Mouse (Mus musculus): ENCODE results near the gene Pde6d. TPM values are rescaled to one million over a fixed set of nuclear protein-coding genes. Genes with fewer than 3 reads are reported as not detected.
A peak's percentile ranks its signal among the peaks of the same experiment; 100 is the strongest.

Gene Pde6d
- total RNA-seq (2021) = 10 to 100 TPM; 60.5 to 63.2 TPM
- long read RNA-seq, experiment 1, transcript Pde6d-201 (5 exons, 1,159 nt) = major isoform, 64 of 72 reads
- long read RNA-seq, experiment 1, partial matches to known transcripts = 0 of 72 reads
- long read RNA-seq, experiment 1, other reads (novel, unspliced or antisense) = 8 of 72 reads
- long read RNA-seq, experiment 2, transcript Pde6d-201 (5 exons, 1,159 nt) = major isoform, 51 of 58 reads
- long read RNA-seq, experiment 2, partial matches to known transcripts = 1 of 58 reads
- long read RNA-seq, experiment 2, other reads (novel, unspliced or antisense) = 5 of 58 reads

- DNase-seq (ENCODE audit: low spot score in 2 of 2) = peak; percentile 96 to 97
- intact Hi-C loops (cut with DNase I) = no loop called here
Observed at GRCm38 (mm10) chr1:86582451-86583096, at the start of gene Pde6d, which contains the start of gene Cops7b. TSS of gene Pde6d (minus strand) at chr1:86582629. TSS of gene Cops7b (plus strand) at chr1:86582904.

DNA sequence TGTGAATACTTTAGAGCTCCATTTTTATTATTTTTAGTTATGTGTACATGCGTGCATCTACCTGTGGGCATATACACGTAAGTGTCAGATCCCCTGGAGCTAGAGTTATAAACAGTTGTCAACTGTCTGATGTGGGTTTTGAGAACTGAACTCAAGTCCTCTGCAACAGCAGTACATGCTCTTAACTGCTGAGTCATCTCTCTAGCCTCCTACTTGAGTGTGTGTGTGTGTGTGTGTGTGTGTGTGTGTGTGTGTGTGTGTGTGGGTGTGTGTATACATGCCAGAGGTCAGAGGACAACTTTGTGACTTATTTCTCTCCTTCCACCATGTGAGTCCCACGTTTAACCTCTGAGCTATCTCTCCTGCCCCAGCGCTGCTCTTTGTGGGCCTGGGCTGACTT, 48.1 kb upstream of the Pde6d start:
- no peak for DNase-seq (ENCODE audit: low spot score in 2 of 2)
- intact Hi-C loops (cut with DNase I) = no loop called here

- DNase-seq (ENCODE audit: low spot score in 2 of 2) = no peak
- intact Hi-C loops (cut with DNase I) = no loop called here
Observed at GRCm38 (mm10) chr1:86629936-86630335, 47.5 kb upstream of the Pde6d start.

GRCm38 (mm10) chr1:86628270-86628669, 45.8 kb upstream of the Pde6d start:
- intact Hi-C loops (cut with DNase I) = no loop called here
- no peak for DNase-seq (ENCODE audit: low spot score in 2 of 2)

DNA sequence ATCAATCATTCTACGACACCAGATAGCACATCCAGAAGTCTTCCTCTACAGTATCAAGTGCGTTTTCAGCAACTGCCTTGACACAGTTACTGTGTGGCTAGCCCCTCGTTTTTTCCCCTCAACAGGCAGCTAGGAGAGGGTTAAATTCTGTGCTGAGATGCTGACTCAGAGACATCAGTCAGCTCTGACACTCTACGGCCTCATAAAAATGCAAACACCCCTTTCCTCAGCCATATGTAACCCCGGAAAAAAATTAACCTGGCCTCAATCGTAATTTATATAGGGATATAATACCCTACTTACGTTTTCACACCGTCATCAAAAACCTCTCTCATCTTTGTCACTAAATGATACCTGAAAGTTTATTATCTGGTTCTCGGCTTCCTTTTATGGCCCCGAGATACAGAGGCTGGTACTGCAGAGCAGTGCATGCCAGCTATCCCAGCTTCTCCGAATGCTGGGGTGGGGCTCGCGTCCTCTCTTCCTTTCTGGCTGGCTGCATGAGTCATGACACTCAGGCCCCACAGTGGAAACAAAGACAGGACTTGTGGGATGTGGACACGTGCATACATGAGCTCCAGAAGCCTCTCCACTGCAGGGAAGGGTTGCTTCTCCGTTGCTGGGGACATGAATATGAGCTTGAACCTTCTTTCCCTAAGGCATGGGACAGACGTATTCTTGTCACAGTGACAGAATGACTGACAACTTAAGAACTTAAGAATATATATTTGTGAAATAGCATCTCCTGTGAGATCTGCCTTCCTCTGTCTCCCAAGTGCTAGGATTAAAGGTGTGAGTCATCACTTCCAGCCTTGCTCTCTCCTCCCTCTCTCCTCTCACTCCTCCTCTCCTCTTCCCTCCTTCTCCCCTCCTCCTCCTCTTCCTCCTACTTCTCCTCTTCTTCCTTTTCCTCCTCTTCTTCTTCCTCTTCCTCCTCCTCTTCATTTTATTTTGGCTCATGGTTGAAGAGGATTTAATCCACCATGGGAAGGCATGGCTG, 40.9 kb upstream of the Pde6d start:
- DNase-seq (ENCODE audit: low spot score in 2 of 2) = no peak
- intact Hi-C loops (cut with DNase I) = no loop called here

GRCm38 (mm10) chr1:86622296-86622695, 39.9 kb upstream of the Pde6d start:
- no peak for DNase-seq (ENCODE audit: low spot score in 2 of 2)
- intact Hi-C loops (cut with DNase I) = no loop called here

DNA sequence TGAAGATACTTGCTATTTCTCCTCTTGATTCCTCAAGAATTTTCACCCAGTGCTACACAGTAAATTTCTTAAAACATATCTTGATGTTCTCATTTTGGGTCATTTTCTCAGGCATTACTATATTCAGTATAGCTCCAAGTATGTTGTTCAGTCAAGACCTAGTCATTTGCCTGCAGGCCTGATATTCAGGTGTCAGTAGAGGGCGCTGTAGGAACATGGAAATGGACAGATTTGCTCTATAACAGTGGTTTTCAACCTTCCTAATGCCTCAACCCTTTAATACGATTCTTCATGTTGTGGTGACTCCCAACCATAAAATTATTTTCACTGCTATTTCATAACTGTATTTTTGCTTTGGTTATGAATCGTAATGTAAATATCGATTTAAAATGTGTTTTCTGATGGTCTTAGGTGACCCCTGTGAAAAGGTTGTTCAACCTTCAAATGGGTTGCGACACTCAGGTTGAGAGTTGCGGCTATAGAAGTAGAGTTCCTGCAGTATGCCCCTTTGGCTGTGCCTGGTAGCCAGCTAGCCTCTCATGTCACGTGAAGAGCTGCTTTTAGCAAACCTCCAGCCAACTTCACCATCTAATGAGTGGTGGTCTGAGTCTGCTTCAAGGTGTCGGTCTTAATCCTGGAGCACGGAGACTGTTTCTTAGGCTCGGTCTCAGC, 36.2 kb upstream of the Pde6d start:
- intact Hi-C loops (cut with DNase I) = no loop called here
- peak; percentile 82 to 92 for DNase-seq (ENCODE audit: low spot score in 2 of 2)

- DNase-seq (ENCODE audit: low spot score in 2 of 2) = peak; percentile 19 to 64
Observed at GRCm38 (mm10) chr1:86614269-86614668, 31.8 kb upstream of the Pde6d start.

DNA sequence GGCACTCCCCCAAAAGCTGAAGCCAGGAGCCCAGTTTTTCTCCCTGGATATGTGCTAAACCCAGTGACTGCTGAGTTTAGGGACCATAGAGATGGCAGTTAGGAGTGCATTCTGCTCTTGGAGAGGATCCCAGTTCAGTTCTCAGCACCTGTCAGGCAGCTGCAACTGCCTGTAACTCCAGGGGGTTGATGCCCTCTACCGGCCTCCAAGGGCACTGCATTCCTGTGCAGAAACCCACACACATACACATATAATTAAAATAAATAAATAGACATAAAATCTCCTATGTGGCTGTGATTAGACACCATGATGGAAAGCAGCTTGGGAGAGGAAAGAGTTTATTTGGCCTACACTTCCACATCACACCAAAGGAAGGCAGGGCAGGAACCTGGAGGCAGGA, 29.7 kb upstream of the Pde6d start:
- intact Hi-C loops (cut with DNase I) = loop anchor here (5.0 kb wide), 1 partner anchor 575 kb away; no protein-coding TSS in a partner anchor
- DNase-seq (ENCODE audit: low spot score in 2 of 2) = no peak

More at GRCm38 (mm10) chr1:86614269-86614668, 31.8 kb upstream of the Pde6d start:
- intact Hi-C loops (cut with DNase I) = loop anchor here (5.0 kb wide), 1 partner anchor 573 kb away; no protein-coding TSS in a partner anchor

DNA sequence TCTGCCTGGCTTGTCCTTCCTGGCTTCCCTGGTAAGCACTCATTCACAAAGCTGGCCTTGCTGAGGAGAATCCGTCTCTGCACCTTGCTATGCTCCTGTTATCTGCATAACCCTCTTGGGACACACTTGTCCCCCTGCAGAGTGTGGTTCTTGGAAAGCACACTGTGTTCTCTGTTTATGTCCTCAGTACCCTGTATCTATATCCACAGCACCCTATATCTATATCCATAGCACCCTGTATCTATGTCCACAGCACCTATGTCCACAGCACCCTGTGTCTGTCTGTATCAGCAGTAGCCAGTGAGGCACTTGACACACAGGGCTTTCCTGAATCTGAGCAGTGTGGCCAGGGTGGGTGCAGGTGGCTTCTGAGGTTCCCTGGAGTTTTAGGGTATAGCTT, 28.5 kb upstream of the Pde6d start:
- no peak for DNase-seq (ENCODE audit: low spot score in 2 of 2)
- intact Hi-C loops (cut with DNase I) = loop anchor here (5.0 kb wide), 1 partner anchor 576 kb away; no protein-coding TSS in a partner anchor

- intact Hi-C loops (cut with DNase I) = no loop called here
- DNase-seq (ENCODE audit: low spot score in 2 of 2) = no peak
Observed at GRCm38 (mm10) chr1:86600117-86600516, 17.7 kb upstream of the Pde6d start.

DNA sequence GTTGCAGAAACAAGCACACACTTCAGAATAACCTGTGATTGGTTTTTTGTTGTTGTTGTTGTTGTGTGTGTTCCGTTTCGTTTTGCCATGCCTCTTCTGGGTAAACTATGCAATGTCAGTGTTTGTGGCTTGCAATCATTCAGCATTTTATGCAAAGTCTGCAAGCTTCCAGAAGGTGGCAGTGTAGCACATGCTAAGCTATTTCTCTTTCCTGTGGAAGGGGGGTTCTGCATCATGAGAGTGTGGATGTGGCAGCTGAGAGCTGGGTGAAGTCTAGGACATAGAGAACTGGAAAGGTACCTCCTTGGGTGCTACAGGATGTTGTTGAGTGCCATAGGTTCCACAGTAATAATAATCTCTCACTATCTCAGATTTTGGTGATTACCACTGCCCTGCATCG, 16.1 kb upstream of the Pde6d start:
- intact Hi-C loops (cut with DNase I) = no loop called here
- DNase-seq (ENCODE audit: low spot score in 2 of 2) = peak; percentile 56 to 57

- peak; percentile 37 to 59 for DNase-seq (ENCODE audit: low spot score in 2 of 2)
- intact Hi-C loops (cut with DNase I) = no loop called here
Observed at GRCm38 (mm10) chr1:86596512-86596911, 14.1 kb upstream of the Pde6d start.

- intact Hi-C loops (cut with DNase I) = no loop called here
- no peak for DNase-seq (ENCODE audit: low spot score in 2 of 2)
Observed at GRCm38 (mm10) chr1:86595315-86595714, 12.9 kb upstream of the Pde6d start.

DNA sequence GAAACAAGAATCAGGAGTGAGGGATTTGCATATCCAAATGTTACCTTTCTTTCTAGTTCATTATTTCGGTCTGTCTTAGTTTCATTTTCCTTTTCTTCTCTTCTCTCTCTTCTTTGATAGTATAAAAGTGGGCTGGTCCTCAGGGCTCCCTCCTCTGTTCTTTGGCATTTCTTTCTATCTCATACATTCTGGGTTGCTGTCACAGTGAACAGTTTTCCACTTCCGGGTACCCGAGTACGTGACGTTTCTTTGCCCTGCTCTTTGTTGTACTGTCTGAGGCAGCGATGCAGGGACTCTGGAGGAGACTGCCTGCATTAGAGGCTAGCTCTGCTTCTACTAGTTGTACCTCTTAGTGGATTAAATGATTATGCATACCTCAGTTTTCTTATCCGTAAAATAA, 12.1 kb upstream of the Pde6d start:
- intact Hi-C loops (cut with DNase I) = no loop called here
- DNase-seq (ENCODE audit: low spot score in 2 of 2) = no peak

DNA sequence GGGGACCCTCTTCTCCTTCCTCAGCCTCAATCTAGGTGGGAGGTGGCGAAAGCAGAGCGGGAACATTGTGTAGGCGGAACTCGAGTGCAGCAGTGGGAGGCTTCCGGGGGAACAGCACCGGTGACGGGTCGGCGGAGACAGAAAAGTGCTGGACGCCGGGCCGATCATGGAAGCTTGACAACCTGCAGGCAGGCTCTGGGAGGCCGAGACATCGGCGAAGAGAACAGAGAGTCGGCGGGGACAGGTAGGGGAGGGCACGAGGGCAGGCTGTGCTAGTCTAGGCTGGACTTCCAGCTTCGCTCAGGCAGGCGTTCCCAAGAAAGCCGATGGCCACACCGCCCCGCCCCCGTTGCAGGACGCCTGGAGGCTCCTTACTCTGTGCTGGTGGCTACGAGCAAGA, 4.6 kb upstream of the Pde6d start:
- DNase-seq (ENCODE audit: low spot score in 2 of 2) = peak; percentile 80 to 82
- intact Hi-C loops (cut with DNase I) = no loop called here

GRCm38 (mm10) chr1:86583709-86584108, 1.3 kb upstream of the Pde6d start:
- no peak for DNase-seq (ENCODE audit: low spot score in 2 of 2)
- intact Hi-C loops (cut with DNase I) = no loop called here

DNA sequence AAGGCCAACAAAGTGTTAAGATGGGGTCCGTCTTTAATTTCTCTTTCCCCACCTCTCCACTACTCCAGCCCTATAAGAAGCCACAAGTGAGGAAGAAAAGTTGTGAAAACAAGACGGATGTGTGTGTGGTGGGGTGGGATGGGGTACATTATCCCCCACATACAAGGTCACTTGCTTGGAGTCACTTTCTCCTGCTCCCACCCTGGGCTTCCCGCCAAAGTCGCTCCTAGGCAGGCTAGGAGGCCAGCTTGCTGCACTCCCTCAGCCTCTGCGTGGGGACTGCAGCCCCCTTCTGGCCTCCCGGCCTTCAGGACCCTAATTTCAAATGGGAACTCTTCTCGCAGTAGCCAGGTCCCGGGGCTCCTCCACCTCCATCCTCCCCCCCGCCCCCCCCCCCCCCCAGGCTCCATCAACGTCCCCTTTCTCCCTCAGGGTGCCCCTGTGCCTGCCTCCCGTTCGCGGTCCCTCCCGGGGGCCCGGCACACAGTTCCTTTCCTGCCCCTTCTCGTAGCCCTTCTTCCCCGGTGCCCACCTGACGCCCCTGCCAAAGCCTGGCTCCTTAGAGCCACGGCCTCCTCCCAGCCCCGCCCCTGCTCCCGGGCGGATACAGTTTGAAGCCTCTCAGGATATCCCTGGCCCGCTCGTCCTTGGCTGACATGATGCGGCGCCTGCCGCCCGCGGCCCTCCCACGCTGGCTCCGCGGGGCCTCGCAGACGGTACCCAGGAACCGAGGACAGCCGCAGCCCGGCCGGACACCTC, 558 bp downstream of the Pde6d start:
- intact Hi-C loops (cut with DNase I) = no loop called here
- DNase-seq (ENCODE audit: low spot score in 2 of 2) = peak in 1 of 2 experiments; percentile 11

Data from left cerebral cortex, postnatal 14 days (tissue).